Mouse (Mus musculus) liver, embryonic 15.5 days (tissue): ENCODE data around the gene Vps52. TPM values are rescaled to one million over a fixed set of nuclear protein-coding genes. Genes with fewer than 3 reads are reported as not detected.

ENCODE experiments used
- ATAC-seq: fragments of 200-750 bp; cut with Nextera tagmentation; 2 replicates; pipeline ENCODE4 v1.8.0; 2017; ENCODE audit warnings: moderate number of reproducible peaks, mild to moderate bottlenecking, moderate library complexity; ENCODE audit not compliant: insufficient read depth
- H3K27ac ChIP-seq: fragments of 300-500 bp; sonication (generic); replicated peaks from 2 replicates; pipeline ENCODE4 v1.5.1; 2015; ENCODE audit warnings: mild to moderate bottlenecking, inconsistent platforms
- H3K27me3 ChIP-seq: fragments of 300-500 bp; sonication (generic); 2 replicates; pipeline ENCODE4 v1.6.1; 2015; ENCODE audit warnings: mild to moderate bottlenecking, inconsistent platforms
- H3K36me3 ChIP-seq: fragments of 300-500 bp; sonication (generic); replicated peaks from 2 replicates; pipeline ENCODE4 v1.6.1; 2015; ENCODE audit warnings: moderate library complexity, mild to moderate bottlenecking, inconsistent platforms
- H3K4me1 ChIP-seq: fragments of 300-500 bp; sonication (generic); replicated peaks from 2 replicates; pipeline ENCODE4 v1.6.1; 2015; ENCODE audit warnings: inconsistent platforms
- H3K4me2 ChIP-seq: fragments of 300-500 bp; sonication (generic); 2 replicates; pipeline ENCODE4 v1.6.1; 2015; ENCODE audit warnings: moderate library complexity, mild to moderate bottlenecking, inconsistent platforms
- H3K4me3 ChIP-seq: fragments of 300-500 bp; sonication (generic); replicated peaks from 2 replicates; pipeline ENCODE4 v1.5.1; 2015; ENCODE audit warnings: mild to moderate bottlenecking, inconsistent platforms
- H3K9ac ChIP-seq: fragments of 300-500 bp; sonication (generic); 2 replicates; pipeline ENCODE4 v1.6.1; 2015; ENCODE audit warnings: moderate library complexity, mild to moderate bottlenecking, inconsistent platforms
- H3K9me3 ChIP-seq: fragments of 300-500 bp; sonication (generic); replicated peaks from 2 replicates; pipeline ENCODE4 v1.6.1; 2016; ENCODE audit warnings: inconsistent platforms
- WGBS: fragments of 180-500 bp; shearing (Covaris S2); methylation state at CpG from one replicate; pipeline ENCODE4 v1.1.7; 2015; ENCODE audit warnings: mixed read lengths; ENCODE audit not compliant: insufficient replicate concordance; 5-methylcytosine and 5-hydroxymethylcytosine counted together
- polyA plus RNA-seq: library from polyadenylated mRNA; unstranded; fragments of >200 nt; fragmentation: Nextera tagmentation; extraction: Ambion mirVana; gene quantifications from 2 replicates; pipeline ENCODE4 v1.2.1, GENCODE M21; 2015

Vps52 gene
- polyA plus RNA-seq, 1 experiment from 2014 or later, result 23.3 TPM

- H3K27ac ChIP-seq, result no peak overlapping the region
- peaks cover 67% of the 10 kb centered on the region for H3K36me3 ChIP-seq
- H3K4me2 ChIP-seq, result no peak overlapping the region
- WGBS, result 88% methylated on average over 11 of the region's 11 CpGs
- no peak overlapping the region for H3K4me3 ChIP-seq
- no peaks in the 10 kb centered on the region for H3K27me3 ChIP-seq
- H3K4me1 ChIP-seq, result peaks cover 29% of the 10 kb centered on the region
- no peak for ATAC-seq
- no peaks in the 10 kb centered on the region for H3K9me3 ChIP-seq
- no peak overlapping the region for H3K9ac ChIP-seq
Measured at GRCm38 (mm10) chr17:33958451-33958850, 2.8 kb downstream of the Vps52 start.

- no peak for ATAC-seq
- Histone ChIP-seq H3K4me1 (peaks cover 23% of the 10 kb centered on the region), H3K27me3 (no peaks in the 10 kb centered on the region), H3K4me2 (no peak overlapping the region), H3K9me3 (no peaks in the 10 kb centered on the region), H3K27ac (no peak overlapping the region), H3K4me3 (no peak overlapping the region), H3K36me3 (peaks cover 67% of the 10 kb centered on the region), H3K9ac (no peak overlapping the region)
- WGBS, result 85% methylated on average over 13 of the region's 13 CpGs
Measured at GRCm38 (mm10) chr17:33959135-33959534, 3.5 kb downstream of the Vps52 start.

GRCm38 (mm10) chr17:33959948-33960347 is 4.3 kb downstream of the Vps52 start:
- peaks cover 16% of the 10 kb centered on the region for H3K4me1 ChIP-seq
- H3K4me2 ChIP-seq, result no peak overlapping the region
- no peak overlapping the region for H3K27ac ChIP-seq
- H3K9me3 ChIP-seq, result no peaks in the 10 kb centered on the region
- no peak overlapping the region for H3K4me3 ChIP-seq
- no peaks in the 10 kb centered on the region for H3K27me3 ChIP-seq
- peaks cover 66% of the 10 kb centered on the region for H3K36me3 ChIP-seq
- 81% methylated on average over 15 of the region's 15 CpGs for WGBS
- no peak for ATAC-seq
- no peak overlapping the region for H3K9ac ChIP-seq

GRCm38 (mm10) chr17:33962876-33963275 is 7.3 kb downstream of the Vps52 start:
- Histone ChIP-seq H3K4me1 (no peaks in the 10 kb centered on the region), H3K4me2 (no peak overlapping the region), H3K9ac (no peak overlapping the region), H3K9me3 (no peaks in the 10 kb centered on the region), H3K27me3 (no peaks in the 10 kb centered on the region), H3K36me3 (peaks cover 79% of the 10 kb centered on the region), H3K27ac (no peak overlapping the region), H3K4me3 (no peak overlapping the region)
- 75% methylated on average over 7 of the region's 7 CpGs for WGBS
- ATAC-seq, result no peak

- peaks cover 55% of the 10 kb centered on the region for H3K36me3 ChIP-seq
- no peak overlapping the region for H3K4me2 ChIP-seq
- no peaks in the 10 kb centered on the region for H3K27me3 ChIP-seq
- no peaks in the 10 kb centered on the region for H3K4me1 ChIP-seq
- no peak overlapping the region for H3K4me3 ChIP-seq
- ATAC-seq, result no peak
- no peak overlapping the region for H3K27ac ChIP-seq
- H3K9ac ChIP-seq, result no peak overlapping the region
- 83% methylated on average over 17 of the region's 17 CpGs for WGBS
- no peaks in the 10 kb centered on the region for H3K9me3 ChIP-seq
Measured at GRCm38 (mm10) chr17:33965082-33965845, 9.7 kb downstream of the Vps52 start.

- H3K4me2 ChIP-seq, result no peak overlapping the region
- H3K4me1 ChIP-seq, result no peaks in the 10 kb centered on the region
- H3K36me3 ChIP-seq, result peaks cover 47% of the 10 kb centered on the region
- no peaks in the 10 kb centered on the region for H3K9me3 ChIP-seq
- H3K4me3 ChIP-seq, result no peak overlapping the region
- 81% methylated on average over 16 of the region's 16 CpGs for WGBS
- H3K27ac ChIP-seq, result no peak overlapping the region
- no peak for ATAC-seq
- H3K27me3 ChIP-seq, result no peaks in the 10 kb centered on the region
- H3K9ac ChIP-seq, result no peak overlapping the region
Measured at GRCm38 (mm10) chr17:33965846-33966550, 10.4 kb downstream of the Vps52 start.

- H3K9me3 ChIP-seq, result no peaks in the 10 kb centered on the region
- no peak overlapping the region for H3K4me3 ChIP-seq
- peaks cover 24% of the 10 kb centered on the region for H3K36me3 ChIP-seq
- no peak overlapping the region for H3K27ac ChIP-seq
- peaks cover 1% of the 10 kb centered on the region; the same call in 1 of the 2 replicates for H3K4me1 ChIP-seq
- H3K9ac ChIP-seq, result no peak overlapping the region
- peak; percentile 69 for ATAC-seq
- no peak overlapping the region for H3K4me2 ChIP-seq
- 0% methylated on average over 9 of the region's 9 CpGs for WGBS
- H3K27me3 ChIP-seq, result 0 out of 2 replicates have a peak, but pooled peaks cover 7% of the 10 kb centered on the region
Measured at GRCm38 (mm10) chr17:33968489-33968888, 12.9 kb downstream of the Vps52 start.

- ATAC-seq, result peak; percentile 28; the same call in 1 of the 2 replicates
- H3K36me3 ChIP-seq, result peaks cover 20% of the 10 kb centered on the region
- peaks cover 5% of the 10 kb centered on the region; the same call in 1 of the 2 replicates for H3K4me1 ChIP-seq
- H3K4me3 ChIP-seq, result no peak overlapping the region
- WGBS, result 21% methylated on average over 5 of the region's 5 CpGs
- H3K4me2 ChIP-seq, result no peak overlapping the region
- no peak overlapping the region for H3K9ac ChIP-seq
- no peak overlapping the region for H3K27ac ChIP-seq
- no peaks in the 10 kb centered on the region for H3K9me3 ChIP-seq
- 0 out of 2 replicates have a peak, but pooled peaks cover 7% of the 10 kb centered on the region for H3K27me3 ChIP-seq
Measured at GRCm38 (mm10) chr17:33968927-33969326, 13.3 kb downstream of the Vps52 start.

GRCm38 (mm10) chr17:33969394-33969793 is 13.8 kb downstream of the Vps52 start:
- Histone ChIP-seq H3K27me3 (0 out of 2 replicates have a peak, but pooled peaks cover 7% of the 10 kb centered on the region), H3K4me3 (no peak overlapping the region), H3K9ac (no peak overlapping the region), H3K27ac (no peak overlapping the region), H3K9me3 (no peaks in the 10 kb centered on the region), H3K36me3 (peaks cover 18% of the 10 kb centered on the region), H3K4me1 (peaks cover 5% of the 10 kb centered on the region; the same call in 1 of the 2 replicates), H3K4me2 (no peak overlapping the region)
- 64% methylated on average over 4 of the region's 4 CpGs for WGBS
- no peak for ATAC-seq

GRCm38 (mm10) chr17:33972691-33973090 is 17.1 kb downstream of the Vps52 start:
- H3K9me3 ChIP-seq, result no peaks in the 10 kb centered on the region
- no peak overlapping the region for H3K9ac ChIP-seq
- H3K4me3 ChIP-seq, result no peak overlapping the region
- H3K36me3 ChIP-seq, result no peaks in the 10 kb centered on the region
- WGBS, result 6% methylated on average over 1 of the region's 1 CpGs
- H3K27me3 ChIP-seq, result peaks cover 25% of the 10 kb centered on the region
- no peak overlapping the region for H3K27ac ChIP-seq
- H3K4me2 ChIP-seq, result no peak overlapping the region
- ATAC-seq, result no peak
- peaks cover 7% of the 10 kb centered on the region for H3K4me1 ChIP-seq

GRCm38 (mm10) chr17:33973572-33973971 is 18.0 kb downstream of the Vps52 start:
- ATAC-seq, result no peak

More at GRCm38 (mm10) chr17:33973572-33973971, 18.0 kb downstream of the Vps52 start:
- H3K27ac ChIP-seq, result no peak overlapping the region
- no peaks in the 10 kb centered on the region for H3K36me3 ChIP-seq
- H3K4me2 ChIP-seq, result no peak overlapping the region
- H3K9me3 ChIP-seq, result no peaks in the 10 kb centered on the region
- no peak overlapping the region for H3K9ac ChIP-seq
- H3K4me3 ChIP-seq, result no peak overlapping the region
- peaks cover 34% of the 10 kb centered on the region for H3K27me3 ChIP-seq
- 39% methylated on average over 3 of the region's 3 CpGs for WGBS
- peaks cover 16% of the 10 kb centered on the region for H3K4me1 ChIP-seq
